Comparison of ENCODE assay signal across 13 mouse cellular contexts in the genomic region with DNA sequence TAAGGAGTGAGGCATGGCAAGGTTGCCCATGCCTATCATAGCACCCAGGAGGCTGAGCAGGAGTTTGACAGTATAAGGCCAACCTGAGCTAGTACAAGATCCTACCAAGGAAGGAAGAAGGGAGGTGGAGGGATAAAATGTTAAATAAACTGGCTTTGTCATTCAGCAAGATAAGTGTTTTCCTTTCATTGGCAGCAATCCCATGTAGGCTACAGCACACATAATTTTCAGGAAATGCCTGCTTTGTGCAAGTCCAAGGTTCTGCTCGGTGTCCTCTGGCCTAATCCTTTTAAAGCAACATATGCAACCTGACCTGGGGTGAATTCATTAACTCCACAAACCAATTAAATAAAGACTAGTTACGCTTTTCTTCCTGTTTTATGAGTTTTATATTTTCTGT. TPM values are rescaled to one million over a fixed set of nuclear protein-coding genes. Genes with fewer than 3 reads are reported as not detected.
DNase-seq lines count a peak whose midpoint lies in the region; ATAC-seq and TF ChIP-seq lines count a peak whose summit lies in the region.
"Had no signal": no experiment of that assay in that cellular context is flagged by ENCODE, and none has a peak within 500 bp of the region (broad histone marks: within the 10 kb centered on the region; RNA-seq: fewer than 3 reads in every experiment).

No protein-coding gene starts in this region.

- no peak for ATAC-seq in kidney, embryonic 16.5 days (ENCODE audit: low FRiP score, low TSS enrichment)
- no peak; the same call in 1 of the 2 replicates for ATAC-seq in intestine, embryonic 16.5 days
- no peak for ATAC-seq in midbrain, postnatal 0 days (ENCODE audit: low FRiP score)
- ATAC-seq: midbrain, embryonic 13.5 days had no signal

- H3K9ac ChIP-seq in kidney, embryonic 16.5 days (replicated peaks; ENCODE audit: low read length): no peak overlapping the region
- H3K9ac ChIP-seq in intestine, embryonic 16.5 days (ENCODE audit: low read depth, low read length): no peak overlapping the region
- no peak overlapping the region for H3K9ac ChIP-seq in midbrain, postnatal 0 days (replicated peaks; ENCODE audit: low read length, poor library complexity, severe bottlenecking)
- H3K9ac ChIP-seq: hindbrain, embryonic 15.5 days; midbrain, embryonic 13.5 days had no signal

- peak overlapping the region; percentile 68; the same call in 1 of the 2 replicates for H3K27ac ChIP-seq in kidney, embryonic 16.5 days (ENCODE audit: low read length)
- H3K27ac ChIP-seq in intestine, embryonic 16.5 days (ENCODE audit: low read length): peak overlapping the region; percentile 26; the same call in 1 of the 2 replicates
- no peak overlapping the region for H3K27ac ChIP-seq in midbrain, postnatal 0 days (ENCODE audit: low read depth, low read length)
- H3K27ac ChIP-seq: hindbrain, embryonic 15.5 days had no signal

- no peaks in the 10 kb centered on the region for H3K27me3 ChIP-seq in kidney, embryonic 16.5 days (ENCODE audit: insufficient read depth, low read length)
- H3K27me3 ChIP-seq in intestine, embryonic 16.5 days (replicated peaks; ENCODE audit: control insufficient read depth, insufficient read depth, low read length): no peaks in the 10 kb centered on the region
- H3K27me3 ChIP-seq in midbrain, postnatal 0 days (ENCODE audit: insufficient read depth, low read length): no peaks in the 10 kb centered on the region
- H3K27me3 ChIP-seq: hindbrain, embryonic 15.5 days; midbrain, embryonic 13.5 days had no signal

- no peak for TF ChIP-seq CTCF in midbrain, postnatal 0 days (IDR thresholded peaks at IDR 0.05)

- no peak overlapping the region for H3K4me3 ChIP-seq in kidney, embryonic 16.5 days (ENCODE audit: low read length)
- H3K4me3 ChIP-seq in intestine, embryonic 16.5 days (ENCODE audit: low read length): no peak overlapping the region
- H3K4me3 ChIP-seq in midbrain, postnatal 0 days (ENCODE audit: low read depth, low read length): no peak overlapping the region
- H3K4me3 ChIP-seq: hindbrain, embryonic 15.5 days; midbrain, embryonic 13.5 days had no signal

- H3K9me3 ChIP-seq in kidney, embryonic 16.5 days (ENCODE audit: low read length): 0 out of 2 replicates have a peak, but pooled peaks cover 5% of the 10 kb centered on the region
- H3K9me3 ChIP-seq in intestine, embryonic 16.5 days (ENCODE audit: control insufficient read depth, low read length): no peaks in the 10 kb centered on the region
- no peaks in the 10 kb centered on the region for H3K9me3 ChIP-seq in midbrain, postnatal 0 days (ENCODE audit: low read length)
- H3K9me3 ChIP-seq: hindbrain, embryonic 15.5 days; midbrain, embryonic 13.5 days had no signal

- H3K36me3 ChIP-seq in kidney, embryonic 16.5 days (ENCODE audit: insufficient read depth, low read length): peaks cover 20% of the 10 kb centered on the region
- no peaks in the 10 kb centered on the region for H3K36me3 ChIP-seq in intestine, embryonic 16.5 days (ENCODE audit: control insufficient read depth, insufficient read depth, low read length)
- peaks cover 8% of the 10 kb centered on the region for H3K36me3 ChIP-seq in midbrain, postnatal 0 days (ENCODE audit: insufficient read depth, low read length)

- peak; percentile 66 for DNase-seq in heart, adult 11 months
- DNase-seq in heart, adult 8-10 months (ENCODE audit: low spot score): no peak
- DNase-seq in kidney, adult 18-20 months: no peak
- peak; percentile 35 for DNase-seq in 3T3-L1 (ENCODE audit: low read depth, low spot score)
- no peak for DNase-seq in cerebellum, adult 8-10 months
- DNase-seq in midbrain, postnatal 0 days (ENCODE audit: low spot score): no peak
- DNase-seq: cerebellum, adult 11-12 months; gastrocnemius, postnatal 25 days had no signal

- no peak overlapping the region for H3K4me2 ChIP-seq in kidney, embryonic 16.5 days (replicated peaks; ENCODE audit: low read depth, low read length)
- no peak overlapping the region for H3K4me2 ChIP-seq in intestine, embryonic 16.5 days (ENCODE audit: low read depth, low read length)
- no peak overlapping the region for H3K4me2 ChIP-seq in midbrain, postnatal 0 days (ENCODE audit: low read depth, low read length, poor library complexity, severe bottlenecking)
- H3K4me2 ChIP-seq: hindbrain, embryonic 15.5 days; midbrain, embryonic 13.5 days had no signal

- WGBS in kidney, embryonic 16.5 days: 50% methylated on average over 2 of the region's 2 CpGs
- 59% methylated on average over 2 of the region's 2 CpGs for WGBS in intestine, embryonic 16.5 days
- WGBS in midbrain, postnatal 0 days: 54% methylated on average over 2 of the region's 2 CpGs

- H3K4me1 ChIP-seq in kidney, embryonic 16.5 days (ENCODE audit: insufficient read depth, low read length): peaks cover 46% of the 10 kb centered on the region
- H3K4me1 ChIP-seq in intestine, embryonic 16.5 days (ENCODE audit: control insufficient read depth, insufficient read depth, low read length): peaks cover 27% of the 10 kb centered on the region
- H3K4me1 ChIP-seq in midbrain, postnatal 0 days (ENCODE audit: insufficient read depth, low read length): peaks cover 5% of the 10 kb centered on the region; the same call in 1 of the 2 replicates

RNA-seq across cellular contexts. Expression of a gene that starts 8.0 kb away (rescaled TPM):
- 10 to 100 TPM in 2 of 4 experiments, 1 to 10 TPM in 2; 8.5 to 11.0 (median 10.2) TPM for total RNA-seq in heart, adult 8-10 months (2022)
- 96.2 and 108 TPM in 2 replicates for polyA plus RNA-seq in kidney, embryonic 16.5 days (2015; fragmentation: Nextera tagmentation; extraction: Ambion mirVana)
- polyA plus RNA-seq in intestine, embryonic 16.5 days (2015; fragmentation: Nextera tagmentation; extraction: Ambion mirVana): 48.3 and 49.6 TPM in 2 replicates
- total RNA-seq in midbrain, postnatal 0 days (2014; rRNA removed): 15.0 and 16.3 TPM in 2 replicates
- polyA plus RNA-seq in midbrain, postnatal 0 days (2015; fragmentation: Nextera tagmentation; extraction: Ambion mirVana): 35.5 and 36.3 TPM in 2 replicates

RNA-seq across cellular contexts. Expression of a gene that starts 8.0 kb away (rescaled TPM):
- total RNA-seq in heart, adult 8-10 months (2022): 10 to 100 TPM; 10.1 to 12.3 (median 10.2) TPM
- polyA plus RNA-seq in kidney, embryonic 16.5 days (2015; fragmentation: Nextera tagmentation; extraction: Ambion mirVana): 32.8 and 34.1 TPM in 2 replicates
- 22.6 and 26.7 TPM in 2 replicates for polyA plus RNA-seq in intestine, embryonic 16.5 days (2015; fragmentation: Nextera tagmentation; extraction: Ambion mirVana)
- total RNA-seq in midbrain, postnatal 0 days (2014; rRNA removed): 10.6 and 12.8 TPM in 2 replicates
- 29.7 and 33.2 TPM in 2 replicates for polyA plus RNA-seq in midbrain, postnatal 0 days (2015; fragmentation: Nextera tagmentation; extraction: Ambion mirVana)

RNA-seq across cellular contexts. Expression of a gene that starts 36.4 kb away (rescaled TPM):
- not detected for total RNA-seq in heart, adult 8-10 months (2022)
- polyA plus RNA-seq in kidney, embryonic 16.5 days (2015; fragmentation: Nextera tagmentation; extraction: Ambion mirVana): not detected in 2 replicates
- not detected in 2 replicates for polyA plus RNA-seq in intestine, embryonic 16.5 days (2015; fragmentation: Nextera tagmentation; extraction: Ambion mirVana)
- total RNA-seq in midbrain, postnatal 0 days (2014; rRNA removed): not detected in 2 replicates
- polyA plus RNA-seq in midbrain, postnatal 0 days (2015; fragmentation: Nextera tagmentation; extraction: Ambion mirVana): not detected in 2 replicates
- total RNA-seq: gastrocnemius, postnatal 25 days had no signal
- polyA plus RNA-seq: hindbrain, embryonic 15.5 days; midbrain, embryonic 13.5 days; neural tube, embryonic 11.5 days had no signal

Comparison
In these comparisons a context has a peak if more than half of its experiments do, and no peak if none do; other contexts are left out.
1. DNase-seq: peak in heart, adult 11 months (single experiment) and 3T3-L1 (single experiment); none in heart, adult 8-10 months (single experiment), kidney, adult 18-20 months (single experiment), cerebellum, adult 8-10 months (single experiment) and midbrain, postnatal 0 days (single experiment).